Mouse (Mus musculus) small intestine, adult 2 months (tissue): ENCODE measurements around the gene Vav1.

Experiments used
- CTCF ChIP-seq: fragments of 200-500 bp; IDR thresholded peaks from 2 replicates; pipeline ENCODE4 v1.5.1; 2012; ENCODE audit warnings: low read depth, mild to moderate bottlenecking, control low read depth, inconsistent platforms, low read length, moderate library complexity, mixed read lengths; ENCODE audit not compliant: insufficient replicate concordance, insufficient read length; ENCODE audit errors: extremely low read depth
- POLR2A ChIP-seq: fragments of 200-500 bp; IDR thresholded peaks from 2 replicates; pipeline ENCODE4 v1.6.1; 2012; ENCODE audit warnings: low read depth, mild to moderate bottlenecking, control low read depth, inconsistent platforms, low read length, moderate library complexity

GRCm38 (mm10) chr17:57280411-57280810 is 1.5 kb downstream of the Vav1 start:
- TF ChIP-seq CTCF (no peak), POLR2A (no peak)
